22 mouse cellular contexts compared by ENCODE assay signal in the genomic region with DNA sequence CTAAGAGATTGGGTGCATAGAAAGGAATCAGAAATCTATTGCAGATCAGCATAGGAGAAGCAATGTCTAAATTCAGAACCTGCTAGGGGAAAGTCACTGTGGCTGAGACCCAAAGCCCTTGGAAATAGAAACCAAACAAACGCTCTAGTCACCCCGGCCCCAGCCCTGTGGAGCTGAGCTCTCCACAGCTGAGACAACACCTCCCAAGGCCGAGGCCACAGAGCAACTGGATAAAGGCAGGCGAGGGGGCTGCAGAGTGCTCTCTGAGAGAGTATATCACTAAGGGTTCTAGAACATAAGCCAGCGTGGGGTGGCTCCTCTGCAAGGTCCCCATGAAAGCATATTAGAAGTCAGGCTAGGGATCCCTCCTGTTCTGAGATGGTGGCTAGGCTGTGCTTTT. TPM values are rescaled to one million over a fixed set of nuclear protein-coding genes. Genes with fewer than 3 reads are reported as not detected.
DNase-seq lines count a peak whose midpoint lies in the region; ATAC-seq and TF ChIP-seq lines count a peak whose summit lies in the region.
"Had no signal": no experiment of that assay in that cellular context is flagged by ENCODE, and none has a peak within 500 bp of the region (broad histone marks: within the 10 kb centered on the region; RNA-seq: fewer than 3 reads in every experiment).

No protein-coding gene starts in this region.

- no peaks in the 10 kb centered on the region for H3K27me3 ChIP-seq in kidney, postnatal 0 days (ENCODE audit: insufficient read depth, low read length)
- no peaks in the 10 kb centered on the region for H3K27me3 ChIP-seq in stomach, embryonic 15.5 days (replicated peaks)
- no peaks in the 10 kb centered on the region for H3K27me3 ChIP-seq in stomach, postnatal 0 days (ENCODE audit: control insufficient read depth, insufficient read depth, low read length)
- no peaks in the 10 kb centered on the region for H3K27me3 ChIP-seq in liver, postnatal 0 days (ENCODE audit: insufficient read depth, low read length)
- H3K27me3 ChIP-seq: heart, embryonic 15.5 days; liver, embryonic 15.5 days; neural tube, embryonic 15.5 days had no signal

- 57% methylated on average over 5 of the region's 5 CpGs for WGBS in kidney, postnatal 0 days
- WGBS in stomach, embryonic 15.5 days = 75% methylated on average over 5 of the region's 5 CpGs
- WGBS in stomach, postnatal 0 days = 67% methylated on average over 5 of the region's 5 CpGs
- WGBS in liver, postnatal 0 days (ENCODE audit: insufficient replicate concordance) = 52% methylated on average over 5 of the region's 5 CpGs

- no peak overlapping the region for H3K4me3 ChIP-seq in kidney, postnatal 0 days (replicated peaks; ENCODE audit: low read depth, low read length)
- no peak overlapping the region for H3K4me3 ChIP-seq in stomach, embryonic 15.5 days (replicated peaks)
- H3K4me3 ChIP-seq in stomach, postnatal 0 days (ENCODE audit: low read depth, low read length) = no peak overlapping the region
- H3K4me3 ChIP-seq in liver, postnatal 0 days (ENCODE audit: low read depth, low read length) = no peak overlapping the region
- H3K4me3 ChIP-seq: embryonic facial prominence, embryonic 10.5 days; heart, embryonic 15.5 days; limb, embryonic 10.5 days; liver, embryonic 15.5 days; neural tube, embryonic 15.5 days had no signal

- ATAC-seq in kidney, postnatal 0 days (replicated peaks; ENCODE audit: low FRiP score, low read depth) = no peak
- ATAC-seq in stomach, embryonic 15.5 days (ENCODE audit: insufficient read depth, low FRiP score, low read depth) = peak; percentile 45; the same call in 1 of the 2 replicates
- ATAC-seq in stomach, postnatal 0 days (ENCODE audit: low FRiP score, low TSS enrichment) = no peak
- ATAC-seq in liver, postnatal 0 days = no peak
- ATAC-seq: lung, postnatal 0 days had no signal

- H3K36me3 ChIP-seq in kidney, postnatal 0 days (ENCODE audit: insufficient read depth, low read length) = peaks cover 14% of the 10 kb centered on the region
- peaks cover 28% of the 10 kb centered on the region for H3K36me3 ChIP-seq in stomach, embryonic 15.5 days
- peaks cover 25% of the 10 kb centered on the region for H3K36me3 ChIP-seq in stomach, postnatal 0 days (ENCODE audit: control insufficient read depth, insufficient read depth, low read length)
- H3K36me3 ChIP-seq in liver, postnatal 0 days (replicated peaks; ENCODE audit: insufficient read depth, low read length) = no peaks in the 10 kb centered on the region

- H3K4me2 ChIP-seq in kidney, postnatal 0 days (ENCODE audit: low read length) = no peak overlapping the region
- no peak overlapping the region for H3K4me2 ChIP-seq in stomach, embryonic 15.5 days
- H3K4me2 ChIP-seq in stomach, postnatal 0 days (replicated peaks; ENCODE audit: low read depth) = no peak overlapping the region
- no peak overlapping the region for H3K4me2 ChIP-seq in liver, postnatal 0 days (ENCODE audit: low read depth, low read length)
- H3K4me2 ChIP-seq: heart, embryonic 15.5 days; hindbrain, embryonic 14.5 days; liver, embryonic 15.5 days; midbrain, embryonic 11.5 days; neural tube, embryonic 15.5 days had no signal

- H3K27ac ChIP-seq in kidney, postnatal 0 days = no peak overlapping the region
- H3K27ac ChIP-seq in stomach, embryonic 15.5 days = 0 out of 2 replicates have a peak overlapping the region, but pooled peaks have one; percentile 21
- H3K27ac ChIP-seq in stomach, postnatal 0 days (replicated peaks) = no peak overlapping the region
- H3K27ac ChIP-seq in liver, postnatal 0 days (ENCODE audit: low read depth) = no peak overlapping the region
- H3K27ac ChIP-seq: embryonic facial prominence, embryonic 10.5 days; heart, embryonic 15.5 days; hindbrain, embryonic 14.5 days; limb, embryonic 10.5 days; liver, embryonic 15.5 days; neural tube, embryonic 15.5 days had no signal

- no peaks in the 10 kb centered on the region for H3K9me3 ChIP-seq in kidney, postnatal 0 days (replicated peaks; ENCODE audit: low read length)
- no peaks in the 10 kb centered on the region for H3K9me3 ChIP-seq in stomach, embryonic 15.5 days
- no peaks in the 10 kb centered on the region for H3K9me3 ChIP-seq in stomach, postnatal 0 days (ENCODE audit: control insufficient read depth, low read length)
- no peaks in the 10 kb centered on the region for H3K9me3 ChIP-seq in liver, postnatal 0 days (ENCODE audit: low read length)
- H3K9me3 ChIP-seq: embryonic facial prominence, embryonic 10.5 days; heart, embryonic 15.5 days; limb, embryonic 10.5 days; liver, embryonic 15.5 days; neural tube, embryonic 15.5 days had no signal

- H3K4me1 ChIP-seq in kidney, postnatal 0 days (replicated peaks; ENCODE audit: insufficient read depth, low read length) = no peaks in the 10 kb centered on the region
- H3K4me1 ChIP-seq in stomach, embryonic 15.5 days = no peaks in the 10 kb centered on the region
- H3K4me1 ChIP-seq in stomach, postnatal 0 days (replicated peaks; ENCODE audit: control insufficient read depth, insufficient read depth) = no peaks in the 10 kb centered on the region
- no peaks in the 10 kb centered on the region for H3K4me1 ChIP-seq in liver, postnatal 0 days (ENCODE audit: insufficient read depth)
- H3K4me1 ChIP-seq: heart, embryonic 15.5 days; limb, embryonic 10.5 days; liver, embryonic 15.5 days had no signal

- TF ChIP-seq EP300 in stomach, postnatal 0 days (optimal IDR thresholded peaks at IDR 0.05) = no peak
- TF ChIP-seq EP300 in liver, postnatal 0 days (IDR thresholded peaks at IDR 0.05; ENCODE audit: low read depth) = no peak

- no peak overlapping the region for H3K9ac ChIP-seq in kidney, postnatal 0 days (ENCODE audit: low read depth, low read length)
- no peak overlapping the region for H3K9ac ChIP-seq in stomach, embryonic 15.5 days
- no peak overlapping the region for H3K9ac ChIP-seq in stomach, postnatal 0 days (ENCODE audit: low read length)
- no peak overlapping the region for H3K9ac ChIP-seq in liver, postnatal 0 days (replicated peaks)
- H3K9ac ChIP-seq: forebrain, postnatal 0 days; heart, embryonic 15.5 days; hindbrain, embryonic 14.5 days; liver, embryonic 15.5 days; neural tube, embryonic 15.5 days had no signal

- no peak for TF ChIP-seq CTCF in kidney, postnatal 0 days (IDR thresholded peaks at IDR 0.05; ENCODE audit: low read depth)
- TF ChIP-seq CTCF in stomach, postnatal 0 days (IDR thresholded peaks at IDR 0.05; ENCODE audit: low read depth) = no peak
- TF ChIP-seq CTCF in liver, postnatal 0 days (IDR thresholded peaks at IDR 0.05; ENCODE audit: low read depth) = no peak

- peak; percentile 61 to 78 for DNase-seq in adrenal gland, adult (ENCODE audit: inconsistent age in 2 of 2, low spot score in 1 of 2)
- DNase-seq in adrenal gland, adult 18-20 months (ENCODE audit: low spot score in 2 of 2) = no peak
- peak; percentile 4 for DNase-seq in kidney, postnatal 0 days (ENCODE audit: low spot score)
- no peak for DNase-seq in kidney, postnatal 25 days
- no peak for DNase-seq in stomach, postnatal 0 days (ENCODE audit: low spot score)
- peak; percentile 23 for DNase-seq in testis, postnatal 14 days (ENCODE audit: low spot score)
- DNase-seq in liver, postnatal 0 days = no peak
- DNase-seq: forebrain, postnatal 0 days; kidney, postnatal 4 days; liver; retina, postnatal 1 day; right cerebral cortex, postnatal 25 days; spleen, adult 18-20 months had no signal

RNA-seq across cellular contexts. Expression of a gene that starts 11.2 kb away (rescaled TPM):
- total RNA-seq in adrenal gland, adult 18-20 months (2021) = 10 to 100 TPM; 29.4 to 41.6 TPM
- polyA plus RNA-seq in kidney, postnatal 0 days (2015; fragmentation: Nextera tagmentation; extraction: Ambion mirVana) = 12.2 and 12.6 TPM in 2 replicates
- 13.3 and 17.0 TPM in 2 replicates for polyA plus RNA-seq in stomach, embryonic 15.5 days (2015; fragmentation: Nextera tagmentation; extraction: Ambion mirVana)
- 7.0 and 7.1 TPM in 2 replicates for polyA plus RNA-seq in stomach, postnatal 0 days (2015; fragmentation: Nextera tagmentation; extraction: Ambion mirVana)
- 0.81 and 0.91 TPM in 2 replicates for polyA plus RNA-seq in liver, postnatal 0 days (2015; fragmentation: Nextera tagmentation; extraction: Ambion mirVana)

RNA-seq across cellular contexts. Expression of a gene that starts 28.5 kb away (rescaled TPM):
- total RNA-seq in adrenal gland, adult 18-20 months (2021) = 10 to 100 TPM; 14.2 to 14.5 TPM
- 23.4 and 26.7 TPM in 2 replicates for polyA plus RNA-seq in kidney, postnatal 0 days (2015; fragmentation: Nextera tagmentation; extraction: Ambion mirVana)
- polyA plus RNA-seq in stomach, embryonic 15.5 days (2015; fragmentation: Nextera tagmentation; extraction: Ambion mirVana) = 25.0 and 26.5 TPM in 2 replicates
- 21.4 and 21.6 TPM in 2 replicates for polyA plus RNA-seq in stomach, postnatal 0 days (2015; fragmentation: Nextera tagmentation; extraction: Ambion mirVana)
- 9.0 and 10.3 TPM in 2 replicates for polyA plus RNA-seq in liver, postnatal 0 days (2015; fragmentation: Nextera tagmentation; extraction: Ambion mirVana)

RNA-seq across cellular contexts. Expression of a gene that starts 41.4 kb away (rescaled TPM):
- total RNA-seq in adrenal gland, adult 18-20 months (2021) = 10 to 100 TPM; 12.9 to 18.0 TPM
- 5.7 and 6.5 TPM in 2 replicates for polyA plus RNA-seq in kidney, postnatal 0 days (2015; fragmentation: Nextera tagmentation; extraction: Ambion mirVana)
- 2.6 and 3.5 TPM in 2 replicates for polyA plus RNA-seq in stomach, embryonic 15.5 days (2015; fragmentation: Nextera tagmentation; extraction: Ambion mirVana)
- polyA plus RNA-seq in stomach, postnatal 0 days (2015; fragmentation: Nextera tagmentation; extraction: Ambion mirVana) = 1.1 and 1.4 TPM in 2 replicates
- polyA plus RNA-seq in liver, postnatal 0 days (2015; fragmentation: Nextera tagmentation; extraction: Ambion mirVana) = 10.5 and 10.7 TPM in 2 replicates

Comparison
In these comparisons a context has a peak if more than half of its experiments do, and no peak if none do; other contexts are left out.
1. DNase-seq: peak in adrenal gland, adult (2 of 2), kidney, postnatal 0 days (single experiment) and testis, postnatal 14 days (single experiment); none in adrenal gland, adult 18-20 months (0 of 2), kidney, postnatal 25 days (0 of 2), stomach, postnatal 0 days (single experiment) and liver, postnatal 0 days (single experiment).